Mouse (Mus musculus) liver, embryonic 13.5 days (tissue): ENCODE measurements around the gene Gm28047. TPM values are rescaled to one million over a fixed set of nuclear protein-coding genes. Genes with fewer than 3 reads are reported as not detected.
A peak's percentile ranks its signal among the peaks of the same experiment; 100 is the strongest.

Experiments used
- ATAC-seq: fragments of 200-750 bp; cut with Nextera tagmentation; 2 replicates; pipeline ENCODE4 v1.8.0; 2017; ENCODE audit warnings: low read depth, mild to moderate bottlenecking, moderate number of reproducible peaks, moderate library complexity
- DNase-seq: peaks from one replicate; pipeline ENCODE4 v3.0.0; 2022
- H3K27ac ChIP-seq: fragments of 300-500 bp; sonication (generic); 2 replicates; pipeline ENCODE4 v1.5.1; 2015; ENCODE audit warnings: moderate library complexity, mild to moderate bottlenecking, inconsistent platforms
- H3K27me3 ChIP-seq: fragments of 300-500 bp; sonication (generic); 2 replicates; pipeline ENCODE4 v1.6.1; 2015; ENCODE audit warnings: mild to moderate bottlenecking, inconsistent platforms
- H3K36me3 ChIP-seq: fragments of 300-500 bp; sonication (generic); 2 replicates; pipeline ENCODE4 v1.6.1; 2015; ENCODE audit warnings: mild to moderate bottlenecking, inconsistent platforms
- H3K4me1 ChIP-seq: fragments of 300-500 bp; sonication (generic); replicated peaks from 2 replicates; pipeline ENCODE4 v1.6.1; 2015; ENCODE audit warnings: inconsistent platforms
- H3K4me2 ChIP-seq: fragments of 300-500 bp; sonication (generic); 2 replicates; pipeline ENCODE4 v1.6.1; 2015; ENCODE audit warnings: inconsistent platforms, mild to moderate bottlenecking, moderate library complexity
- H3K4me3 ChIP-seq: fragments of 300-500 bp; sonication (generic); replicated peaks from 2 replicates; pipeline ENCODE4 v1.5.1; 2015; ENCODE audit warnings: mild to moderate bottlenecking, inconsistent platforms
- H3K9ac ChIP-seq: fragments of 300-500 bp; sonication (generic); 2 replicates; pipeline ENCODE4 v1.6.1; 2015; ENCODE audit warnings: mild to moderate bottlenecking, inconsistent platforms
- H3K9me3 ChIP-seq: fragments of 300-500 bp; sonication (generic); replicated peaks from 2 replicates; pipeline ENCODE4 v1.6.1; 2016; ENCODE audit warnings: inconsistent platforms
- WGBS: fragments of 180-500 bp; shearing (Covaris S2); methylation state at CpG from one replicate; pipeline ENCODE4 v1.1.7; 2015; ENCODE audit not compliant: insufficient replicate concordance; 5-methylcytosine and 5-hydroxymethylcytosine counted together
- polyA plus RNA-seq: library from polyadenylated mRNA; unstranded; fragments of >200 nt; fragmentation: Nextera tagmentation; extraction: Ambion mirVana; gene quantifications from 2 replicates; pipeline ENCODE4 v1.2.1, GENCODE M21; 2015

The Gm28047 gene
- polyA plus RNA-seq, 1 experiment from 2014 or later, result not detected

DNA sequence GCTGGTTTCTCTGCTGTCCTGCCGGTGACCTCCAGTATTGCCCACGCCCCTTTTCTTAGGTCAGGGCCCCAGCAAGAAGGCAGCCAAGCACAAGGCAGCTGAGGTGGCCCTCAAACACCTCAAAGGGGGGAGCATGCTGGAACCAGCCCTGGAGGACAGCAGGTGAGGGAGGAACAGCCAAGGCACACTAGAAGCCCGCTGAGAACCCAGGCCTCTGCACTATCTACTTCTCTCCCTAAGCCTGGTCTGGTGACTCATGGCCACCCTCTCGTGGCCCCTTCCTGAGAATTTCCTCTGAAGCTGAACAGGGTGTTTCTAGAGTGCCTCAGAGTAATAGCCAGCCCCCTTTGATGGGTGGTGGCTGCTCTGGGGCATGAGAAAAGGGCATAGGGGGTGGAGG lies 104.5 kb downstream of the Gm28047 start:
- no peak for DNase-seq
- 24% methylated on average over 4 of the region's 4 CpGs for WGBS
- peaks cover 51% of the 10 kb centered on the region for H3K4me1 ChIP-seq
- no peak for ATAC-seq
- H3K9ac ChIP-seq, result peak overlapping the region; percentile 87
- no peaks in the 10 kb centered on the region for H3K9me3 ChIP-seq
- peak overlapping the region; percentile 96 for H3K27ac ChIP-seq
- peaks cover 5% of the 10 kb centered on the region; the same call in 1 of the 2 replicates for H3K27me3 ChIP-seq
- peak overlapping the region; percentile 98 for H3K4me2 ChIP-seq
- H3K4me3 ChIP-seq, result peak overlapping the region; percentile 81; the same call in 1 of the 2 replicates
- peaks cover 38% of the 10 kb centered on the region for H3K36me3 ChIP-seq

- Histone ChIP-seq H3K4me2 (peak overlapping the region; percentile 98), H3K9ac (peak overlapping the region; percentile 87), H3K27ac (peak overlapping the region; percentile 96), H3K36me3 (peaks cover 36% of the 10 kb centered on the region), H3K4me3 (peak overlapping the region; percentile 81), H3K27me3 (peaks cover 5% of the 10 kb centered on the region; the same call in 1 of the 2 replicates), H3K9me3 (no peaks in the 10 kb centered on the region), H3K4me1 (peaks cover 51% of the 10 kb centered on the region)
- WGBS, result 35% methylated on average over 17 of the region's 17 CpGs
- DNase-seq (no peak), ATAC-seq (no peak)
Measured at GRCm38 (mm10) chr15:102519211-102520141, 105.4 kb downstream of the Gm28047 start.

- DNase-seq (no peak), ATAC-seq (no peak)
- H3K9ac ChIP-seq, result peak overlapping the region; percentile 87
- H3K36me3 ChIP-seq, result peaks cover 30% of the 10 kb centered on the region
- WGBS, result 4% methylated on average over 9 of the region's 9 CpGs
- H3K27me3 ChIP-seq, result peaks cover 5% of the 10 kb centered on the region; the same call in 1 of the 2 replicates
- peak overlapping the region; percentile 81 for H3K4me3 ChIP-seq
- H3K9me3 ChIP-seq, result no peaks in the 10 kb centered on the region
- peak overlapping the region; percentile 98 for H3K4me2 ChIP-seq
- peaks cover 51% of the 10 kb centered on the region for H3K4me1 ChIP-seq
- H3K27ac ChIP-seq, result peak overlapping the region; percentile 96
Measured at GRCm38 (mm10) chr15:102518859-102519201, 106.0 kb downstream of the Gm28047 start.

DNA sequence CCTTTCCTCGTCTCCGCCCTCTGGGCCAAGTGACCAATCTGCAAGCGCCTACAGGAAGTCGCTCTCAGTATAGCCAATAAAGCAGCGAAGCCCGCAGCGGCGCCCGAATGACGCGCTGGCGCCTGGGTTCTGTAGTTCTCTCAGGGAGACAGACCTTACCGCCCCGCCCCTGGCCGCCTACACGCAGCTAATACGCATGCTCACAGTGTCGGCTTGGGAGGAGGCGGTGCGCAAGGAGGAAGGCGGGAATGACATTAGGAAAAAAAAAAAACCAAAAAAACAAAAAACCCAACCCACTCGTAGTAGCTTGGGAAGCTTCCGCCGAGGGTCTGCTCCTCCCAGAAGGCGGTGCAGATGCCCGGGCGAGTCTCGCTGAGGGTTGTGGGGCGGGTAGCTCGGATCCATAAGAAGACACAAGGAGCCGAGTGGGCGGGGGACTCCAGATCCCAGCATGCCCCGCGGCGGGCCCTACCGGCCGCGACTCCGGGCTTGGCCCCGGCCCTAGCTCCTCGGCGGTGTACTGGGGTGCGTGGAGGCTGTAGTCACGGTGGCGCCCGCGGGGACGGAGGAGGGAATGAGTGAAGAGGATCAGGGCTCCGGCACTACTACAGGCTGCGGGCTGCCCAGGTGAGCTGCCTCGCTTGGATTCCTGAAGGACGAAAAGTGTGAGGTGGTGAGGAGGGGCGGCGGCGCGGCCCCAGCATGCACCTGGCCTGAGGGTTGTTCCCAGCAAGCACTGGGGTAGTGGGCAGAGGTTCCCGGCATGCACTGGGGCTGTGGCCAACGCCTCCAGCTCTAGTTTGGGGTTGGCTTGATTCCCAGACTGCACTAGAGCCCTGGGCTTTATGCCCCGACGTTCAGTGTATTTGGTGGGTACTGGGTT lies 106.7 kb downstream of the Gm28047 start, which contains the start of gene Tarbp2:
Tarbp2 (plus strand) TSS at position 217 of the 883 bp plus-strand sequence.
- peak within 1 kb of the TSS; percentile 96 for H3K27ac ChIP-seq

DNA sequence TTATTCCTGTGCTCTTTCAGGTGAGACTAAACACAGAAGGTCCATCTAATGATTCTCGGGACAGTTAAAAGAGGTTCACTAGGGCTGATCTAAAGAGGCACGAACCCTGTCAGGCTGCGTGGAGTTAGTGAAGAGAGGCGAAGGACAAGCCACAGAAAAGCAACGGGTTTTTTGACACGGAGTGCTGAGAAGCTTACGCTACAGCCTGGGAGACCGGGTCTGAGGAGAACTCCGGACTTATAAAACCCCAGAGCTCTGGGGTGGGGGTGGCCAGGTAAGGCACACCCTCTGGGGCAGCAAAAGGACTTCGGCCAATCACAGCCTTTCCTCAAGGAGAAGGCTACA lies 107.3 kb downstream of the Gm28047 start:
- ATAC-seq, result no peak
- H3K4me1 ChIP-seq, result peaks cover 51% of the 10 kb centered on the region
- H3K4me2 ChIP-seq, result peak overlapping the region; percentile 98
- peak overlapping the region; percentile 85 for H3K27ac ChIP-seq
- peaks cover 5% of the 10 kb centered on the region; the same call in 1 of the 2 replicates for H3K27me3 ChIP-seq
- H3K9ac ChIP-seq, result peak overlapping the region; percentile 75
- 1% methylated on average over 10 of the region's 10 CpGs for WGBS
- no peak for DNase-seq
- peaks cover 21% of the 10 kb centered on the region for H3K36me3 ChIP-seq
- H3K9me3 ChIP-seq, result no peaks in the 10 kb centered on the region
- peak overlapping the region; percentile 81 for H3K4me3 ChIP-seq

More for the DNA sequence above, 106.7 kb downstream of the Gm28047 start, which contains the start of gene Tarbp2:
- peaks cover 26% of the 10 kb centered on the region for H3K36me3 ChIP-seq
- H3K9me3 ChIP-seq, result no peaks in the 10 kb centered on the region
- H3K4me1 ChIP-seq, result peaks cover 51% of the 10 kb centered on the region
- DNase-seq (peak; percentile 100), ATAC-seq (peak; percentile 92)
- peak within 1 kb of the TSS; percentile 98 for H3K4me2 ChIP-seq
- H3K9ac ChIP-seq, result peak within 1 kb of the TSS; percentile 87
- peaks cover 5% of the 10 kb centered on the region; the same call in 1 of the 2 replicates for H3K27me3 ChIP-seq
- H3K4me3 ChIP-seq, result peak within 1 kb of the TSS; percentile 81
- under 1% methylated on average over 60 of the region's 60 CpGs for WGBS

DNA sequence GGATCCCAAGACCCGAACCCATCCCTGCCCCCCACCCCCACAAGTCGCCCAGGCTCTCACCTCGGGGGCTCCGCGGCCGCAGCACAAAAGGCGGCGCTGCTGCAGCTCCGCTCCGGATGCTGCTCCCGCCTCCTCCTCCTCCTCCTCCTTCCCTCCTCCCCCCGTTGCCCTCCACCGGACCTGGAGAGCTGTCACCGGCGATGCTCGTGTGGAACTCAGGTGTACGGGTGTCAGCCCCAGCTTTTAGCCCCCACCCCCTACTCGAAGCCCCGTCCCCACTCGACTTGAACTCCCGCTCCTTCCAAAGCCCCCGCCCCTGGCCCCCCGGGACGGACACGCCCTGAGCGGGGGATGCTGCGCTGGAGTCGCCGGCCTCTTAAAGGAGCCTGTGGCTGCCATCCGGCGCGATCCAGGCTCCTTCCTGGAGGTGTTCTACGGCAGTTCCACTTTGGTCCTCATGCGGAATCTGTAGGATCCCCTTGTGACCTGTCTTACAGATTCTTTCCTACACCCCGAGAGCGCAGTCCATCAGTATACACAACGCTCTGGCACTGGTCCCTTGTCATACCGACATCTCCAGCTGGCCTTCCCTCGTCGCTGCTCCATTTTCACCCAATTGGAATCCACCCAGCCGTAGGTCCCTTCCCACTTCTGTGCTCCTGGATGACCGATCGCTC lies 108.0 kb downstream of the Gm28047 start, which contains the start of gene Map3k12:
Map3k12 (minus strand) TSS at position 337 of the 677 bp plus-strand sequence.
- Histone ChIP-seq H3K9ac (peak within 1 kb of the TSS; percentile 75), H3K4me3 (peak within 1 kb of the TSS; percentile 81), H3K4me1 (peaks cover 51% of the 10 kb centered on the region), H3K27me3 (peaks cover 9% of the 10 kb centered on the region; the same call in 1 of the 2 replicates), H3K36me3 (peaks cover 13% of the 10 kb centered on the region), H3K9me3 (no peaks in the 10 kb centered on the region), H3K4me2 (peak within 1 kb of the TSS; percentile 98), H3K27ac (peak within 1 kb of the TSS; percentile 85)
- no peak for ATAC-seq
- WGBS, result 1% methylated on average over 43 of the region's 43 CpGs
- DNase-seq, result peak; percentile 47

GRCm38 (mm10) chr15:102516293-102516692 lies 108.6 kb downstream of the Gm28047 start:
- DNase-seq (no peak), ATAC-seq (no peak)
- peak overlapping the region; percentile 75 for H3K9ac ChIP-seq
- H3K27me3 ChIP-seq, result peaks cover 15% of the 10 kb centered on the region; the same call in 1 of the 2 replicates
- no peak overlapping the region for H3K27ac ChIP-seq
- H3K4me2 ChIP-seq, result peak overlapping the region; percentile 98
- no peaks in the 10 kb centered on the region for H3K9me3 ChIP-seq
- H3K4me3 ChIP-seq, result peak overlapping the region; percentile 81
- H3K4me1 ChIP-seq, result peaks cover 50% of the 10 kb centered on the region
- WGBS, result 11% methylated on average over 12 of the region's 12 CpGs
- H3K36me3 ChIP-seq, result peaks cover 7% of the 10 kb centered on the region; the same call in 1 of the 2 replicates

DNA sequence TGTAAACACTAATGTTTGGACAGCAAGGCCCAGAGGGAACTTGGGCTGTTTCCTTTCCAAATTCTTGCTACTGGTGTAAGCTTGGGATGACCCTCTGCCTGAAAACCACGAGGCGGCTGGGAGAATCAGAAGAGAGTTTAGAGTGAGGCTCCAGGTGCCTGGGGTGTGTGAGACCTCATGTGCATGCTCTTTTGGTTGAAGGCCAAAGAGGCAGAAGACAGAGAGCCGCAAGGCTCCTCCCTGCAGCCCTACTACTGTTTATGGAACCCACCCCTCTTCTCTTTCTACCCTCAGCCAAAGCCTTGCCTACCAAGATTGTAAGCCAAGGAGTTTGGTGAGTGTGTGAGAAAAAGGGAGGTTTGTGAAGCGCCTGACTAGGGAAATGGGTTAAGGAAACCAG lies 109.1 kb downstream of the Gm28047 start:
- H3K9me3 ChIP-seq, result no peaks in the 10 kb centered on the region
- peaks cover 2% of the 10 kb centered on the region; the same call in 1 of the 2 replicates for H3K36me3 ChIP-seq
- H3K9ac ChIP-seq, result peak overlapping the region; percentile 75
- H3K27ac ChIP-seq, result no peak overlapping the region
- H3K27me3 ChIP-seq, result peaks cover 16% of the 10 kb centered on the region; the same call in 1 of the 2 replicates
- H3K4me1 ChIP-seq, result peaks cover 50% of the 10 kb centered on the region
- peak overlapping the region; percentile 98 for H3K4me2 ChIP-seq
- peak overlapping the region; percentile 81; the same call in 1 of the 2 replicates for H3K4me3 ChIP-seq
- ATAC-seq (no peak), DNase-seq (no peak)
- WGBS, result 59% methylated on average over 4 of the region's 4 CpGs

- no peak overlapping the region for H3K27ac ChIP-seq
- DNase-seq (no peak), ATAC-seq (no peak)
- no peak overlapping the region for H3K4me3 ChIP-seq
- H3K27me3 ChIP-seq, result peaks cover 20% of the 10 kb centered on the region; the same call in 1 of the 2 replicates
- peaks cover 50% of the 10 kb centered on the region for H3K4me1 ChIP-seq
- no peaks in the 10 kb centered on the region for H3K9me3 ChIP-seq
- 58% methylated on average over 2 of the region's 2 CpGs for WGBS
- H3K4me2 ChIP-seq, result no peak overlapping the region
- no peaks in the 10 kb centered on the region for H3K36me3 ChIP-seq
- H3K9ac ChIP-seq, result no peak overlapping the region
Measured at GRCm38 (mm10) chr15:102515261-102515660, 109.6 kb downstream of the Gm28047 start.

DNA sequence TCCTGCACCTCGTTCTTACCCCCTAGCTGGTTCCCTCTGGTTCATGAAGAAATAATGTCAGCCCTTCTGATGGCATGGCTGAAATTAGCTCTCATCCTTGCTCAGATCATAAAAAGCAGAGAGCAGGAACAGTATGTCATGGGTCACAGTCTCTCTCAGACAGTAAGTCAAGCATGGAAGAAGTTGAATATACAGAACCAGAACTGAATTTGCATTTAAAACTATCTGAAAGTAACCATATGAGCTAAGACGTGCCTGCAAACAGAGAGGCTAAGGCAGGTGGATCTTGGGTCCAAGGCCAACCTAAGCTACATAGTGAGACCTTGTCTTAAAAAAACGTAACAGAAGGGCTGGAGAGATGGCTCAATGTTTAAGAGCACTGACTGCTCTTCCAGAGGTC lies 111.9 kb downstream of the Gm28047 start:
- WGBS, result 54% methylated on average over 3 of the region's 3 CpGs
- no peak for DNase-seq
- no peak overlapping the region for H3K27ac ChIP-seq
- no peak overlapping the region for H3K9ac ChIP-seq
- no peak overlapping the region for H3K4me2 ChIP-seq
- peaks cover 26% of the 10 kb centered on the region for H3K27me3 ChIP-seq
- H3K4me1 ChIP-seq, result peaks cover 44% of the 10 kb centered on the region
- no peak for ATAC-seq
- H3K9me3 ChIP-seq, result no peaks in the 10 kb centered on the region
- no peak overlapping the region for H3K4me3 ChIP-seq
- H3K36me3 ChIP-seq, result no peaks in the 10 kb centered on the region
